Mouse (Mus musculus) embryonic fibroblast, embryonic 13.5 days (primary cell): ENCODE measurements around the gene Map3k14. TPM values are rescaled to one million over a fixed set of nuclear protein-coding genes. Genes with fewer than 3 reads are reported as not detected.

Experiments
- H3K27ac ChIP-seq: 2 replicates; pipeline ENCODE4 v1.5.1; 2012; ENCODE audit warnings: low read length, control low read depth, inconsistent platforms; ENCODE audit not compliant: insufficient read depth
- H3K4me1 ChIP-seq: 2 replicates; pipeline ENCODE4 v1.6.1; 2011; ENCODE audit warnings: low read length; ENCODE audit not compliant: control insufficient read depth, insufficient read depth
- H3K4me3 ChIP-seq: 2 replicates; pipeline ENCODE4 v1.5.1; 2011; ENCODE audit warnings: mild to moderate bottlenecking, control low read depth, low read length; ENCODE audit not compliant: insufficient read depth
- CTCF ChIP-seq: IDR thresholded peaks from 2 replicates; pipeline ENCODE4 v1.5.1; 2011; ENCODE audit warnings: mild to moderate bottlenecking, control low read depth, low read length, moderate library complexity, borderline replicate concordance; ENCODE audit not compliant: insufficient read depth
- POLR2A ChIP-seq: IDR thresholded peaks from 2 replicates; pipeline ENCODE4 v1.6.1; 2011; ENCODE audit warnings: low read depth, mild to moderate bottlenecking, control low read depth, low read length, moderate library complexity
- polyA plus RNA-seq: library from polyadenylated mRNA; stranded (reverse); fragments of >200 nt; gene quantifications from 2 replicates; pipeline ENCODE4 v1.2.4, GENCODE M21; 2011; ENCODE audit warnings: low read depth; ENCODE audit not compliant: missing spikeins, insufficient read length

The Map3k14 gene
- polyA plus RNA-seq, 1 experiment = 8.5 TPM

GRCm38 (mm10) chr11:103218517-103218901 is 48.8 kb downstream of the Map3k14 start:
- H3K4me3 ChIP-seq = 0 out of 2 replicates have a peak overlapping the region, but pooled peaks have one; percentile 22
- H3K27ac ChIP-seq = no peak overlapping the region
- no peaks in the 10 kb centered on the region for H3K4me1 ChIP-seq
- TF ChIP-seq CTCF = no peak
- no peak for TF ChIP-seq POLR2A

GRCm38 (mm10) chr11:103217790-103218516 is 49.3 kb downstream of the Map3k14 start, which contains the start of gene Spata32:
Spata32 (minus strand) TSS chr11:103218432.
- Histone ChIP-seq H3K27ac (no peak within 1 kb of the TSS), H3K4me3 (peak within 1 kb of the TSS; percentile 22; the same call in 1 of the 2 replicates), H3K4me1 (no peaks in the 10 kb centered on the region)
- no peak for TF ChIP-seq POLR2A
- no peak for TF ChIP-seq CTCF

GRCm38 (mm10) chr11:103215355-103215754 is 51.9 kb downstream of the Map3k14 start:
- Histone ChIP-seq H3K4me3 (no peak overlapping the region), H3K4me1 (no peaks in the 10 kb centered on the region), H3K27ac (no peak overlapping the region)
- TF ChIP-seq POLR2A = no peak
- no peak for TF ChIP-seq CTCF

GRCm38 (mm10) chr11:103213712-103214111 is 53.6 kb downstream of the Map3k14 start:
- Histone ChIP-seq H3K27ac (no peak overlapping the region), H3K4me3 (no peak overlapping the region), H3K4me1 (no peaks in the 10 kb centered on the region)
- TF ChIP-seq CTCF (no peak), POLR2A (no peak)

GRCm38 (mm10) chr11:103210291-103210690 is 57.0 kb downstream of the Map3k14 start:
- H3K27ac ChIP-seq = no peak overlapping the region
- H3K4me3 ChIP-seq = no peak overlapping the region
- H3K4me1 ChIP-seq = no peaks in the 10 kb centered on the region
- TF ChIP-seq POLR2A (no peak), CTCF (no peak)

- H3K27ac ChIP-seq = no peak within 1 kb of the TSS
- no peaks in the 10 kb centered on the region for H3K4me1 ChIP-seq
- TF ChIP-seq POLR2A (no peak), CTCF (no peak)
- no peak within 1 kb of the TSS for H3K4me3 ChIP-seq
These were observed 58.8 kb downstream of the Map3k14 start, which contains the start of gene 1700023F06Rik for GRCm38 (mm10) chr11:103208458-103208857. 1700023F06Rik (minus strand) TSS chr11:103208558.

- H3K4me3 ChIP-seq = no peak overlapping the region
- no peaks in the 10 kb centered on the region for H3K4me1 ChIP-seq
- no peak overlapping the region for H3K27ac ChIP-seq
- no peak for TF ChIP-seq CTCF
- no peak for TF ChIP-seq POLR2A
These were observed 61.1 kb downstream of the Map3k14 start for GRCm38 (mm10) chr11:103206203-103206602.

- no peak overlapping the region for H3K4me3 ChIP-seq
- no peak overlapping the region for H3K27ac ChIP-seq
- TF ChIP-seq CTCF = no peak
- TF ChIP-seq POLR2A = no peak
- no peaks in the 10 kb centered on the region for H3K4me1 ChIP-seq
These were observed 64.9 kb downstream of the Map3k14 start for GRCm38 (mm10) chr11:103202376-103202775.

GRCm38 (mm10) chr11:103201664-103202063 is 65.6 kb downstream of the Map3k14 start:
- no peak for TF ChIP-seq CTCF
- TF ChIP-seq POLR2A = no peak
- Histone ChIP-seq H3K4me1 (no peaks in the 10 kb centered on the region), H3K4me3 (no peak overlapping the region), H3K27ac (no peak overlapping the region)
